Mouse (Mus musculus) monocyte, adult 2 months (primary cell): ENCODE measurements around the gene Kif13a.

Experiments
- DNase-seq, 2 experiments: peaks; one replicate each; pipeline ENCODE4 v3.0.0; 2022; ENCODE audit warnings: low spot score in 2 of 2, low read depth in 1 of 2

The Kif13a gene

GRCm38 (mm10) chr13:46884898-46885758 lies 44.5 kb downstream of the Kif13a start:
- no peak for DNase-seq

- DNase-seq, result no peak
These were observed 45.7 kb downstream of the Kif13a start for GRCm38 (mm10) chr13:46883976-46884375.

- DNase-seq, result no peak
These were observed 46.3 kb downstream of the Kif13a start for GRCm38 (mm10) chr13:46883381-46883780.

GRCm38 (mm10) chr13:46880736-46881135 lies 48.9 kb downstream of the Kif13a start:
- no peak for DNase-seq

- DNase-seq, result no peak
These were observed 49.4 kb downstream of the Kif13a start for GRCm38 (mm10) chr13:46880243-46880642.

GRCm38 (mm10) chr13:46877049-46877448 lies 52.6 kb downstream of the Kif13a start:
- DNase-seq, result no peak

GRCm38 (mm10) chr13:46875377-46875776 lies 54.3 kb downstream of the Kif13a start:
- no peak for DNase-seq

GRCm38 (mm10) chr13:46872732-46873131 lies 56.9 kb downstream of the Kif13a start:
- DNase-seq, result no peak

- no peak for DNase-seq
These were observed 57.5 kb downstream of the Kif13a start for GRCm38 (mm10) chr13:46872194-46872593.

GRCm38 (mm10) chr13:46869464-46869863 lies 60.2 kb downstream of the Kif13a start:
- DNase-seq, result no peak

GRCm38 (mm10) chr13:46863169-46863748 lies 66.4 kb downstream of the Kif13a start:
- DNase-seq, result no peak

- DNase-seq, result no peak
These were observed 69.8 kb downstream of the Kif13a start for GRCm38 (mm10) chr13:46859876-46860275.

- DNase-seq, result no peak
These were observed 70.5 kb downstream of the Kif13a start for GRCm38 (mm10) chr13:46859173-46859572.

- DNase-seq, result no peak
These were observed 70.9 kb downstream of the Kif13a start for GRCm38 (mm10) chr13:46858835-46859152.

- DNase-seq, result no peak
These were observed 71.4 kb downstream of the Kif13a start for GRCm38 (mm10) chr13:46858143-46858834.

- DNase-seq, result no peak
These were observed 75.2 kb downstream of the Kif13a start for GRCm38 (mm10) chr13:46854456-46854855.

- no peak for DNase-seq
These were observed 77.2 kb downstream of the Kif13a start for GRCm38 (mm10) chr13:46852470-46852869.

GRCm38 (mm10) chr13:46845456-46845855 lies 84.2 kb downstream of the Kif13a start:
- no peak for DNase-seq

GRCm38 (mm10) chr13:46844561-46845235 lies 85.0 kb downstream of the Kif13a start:
- DNase-seq, result no peak

- DNase-seq, result no peak
These were observed 86.0 kb downstream of the Kif13a start for GRCm38 (mm10) chr13:46843646-46844045.

- DNase-seq, result no peak
These were observed 87.5 kb downstream of the Kif13a start for GRCm38 (mm10) chr13:46842185-46842584.

- DNase-seq, result no peak
These were observed 88.0 kb downstream of the Kif13a start for GRCm38 (mm10) chr13:46841668-46842067.
